Mouse (Mus musculus) gastrocnemius, postnatal 36 days (tissue): ENCODE measurements around the gene Sh3bp4. TPM values are rescaled to one million over a fixed set of nuclear protein-coding genes. Genes with fewer than 3 reads are reported as not detected.
A peak's percentile ranks its signal among the peaks of the same experiment; 100 is the strongest.

Experiments
- DNase-seq, 2 experiments: peaks; one replicate each; pipeline ENCODE4 v3.0.0; 2022
- intact Hi-C: fragments of 180-260 bp; cut with DNase I; formaldehyde crosslinking; loops from one replicate; pipeline ENCODE4 v1.15.1; 2025
- long read RNA-seq, 2 experiments: library from polyadenylated mRNA; stranded (forward); transcript quantifications; one replicate each; pipeline ENCODE4 v2.0.0; 2021
- total RNA-seq, 2 experiments: library from RNA; stranded (reverse); gene quantifications; 2 replicates each; pipeline ENCODE4 v1.2.3; 2021

The Sh3bp4 gene
- total RNA-seq: 1 to 10 TPM; 2.6 TPM
- long read RNA-seq, experiment 1, partial matches to known transcripts: 1 of 1 reads
- long read RNA-seq, experiment 1, other reads (novel, unspliced or antisense): 0 of 1 reads
- long read RNA-seq, experiment 2, full-length matches to known transcripts: 2 of 2 reads
- long read RNA-seq, experiment 2, partial matches to known transcripts: 0 of 2 reads
- long read RNA-seq, experiment 2, other reads (novel, unspliced or antisense): 0 of 2 reads

- intact Hi-C loops: loop anchor here (5.0 kb wide), 1 partner anchor 117 kb away; no protein-coding TSS in a partner anchor
- peak; percentile 99 for DNase-seq
Observed at GRCm38 (mm10) chr1:89070103-89070700, at the start of gene Sh3bp4. TSS of gene Sh3bp4 (plus strand) at chr1:89070415.

GRCm38 (mm10) chr1:89022997-89023396 lies 47.2 kb upstream of the Sh3bp4 start:
- intact Hi-C loops: no loop called here
- no peak for DNase-seq

- DNase-seq: no peak
- intact Hi-C loops: no loop called here
Observed at GRCm38 (mm10) chr1:89024696-89025612, 45.3 kb upstream of the Sh3bp4 start.

- intact Hi-C loops: no loop called here
- DNase-seq: no peak
Observed at GRCm38 (mm10) chr1:89026040-89026439, 44.2 kb upstream of the Sh3bp4 start.

- no peak for DNase-seq
- intact Hi-C loops: no loop called here
Observed at GRCm38 (mm10) chr1:89029136-89029927, 40.9 kb upstream of the Sh3bp4 start.

GRCm38 (mm10) chr1:89033661-89034060 lies 36.6 kb upstream of the Sh3bp4 start:
- no peak for DNase-seq
- intact Hi-C loops: no loop called here

- no peak for DNase-seq
- intact Hi-C loops: no loop called here
Observed at GRCm38 (mm10) chr1:89034061-89034460, 36.2 kb upstream of the Sh3bp4 start.

GRCm38 (mm10) chr1:89035115-89035514 lies 35.1 kb upstream of the Sh3bp4 start:
- intact Hi-C loops: no loop called here
- DNase-seq: no peak

- no peak for DNase-seq
Observed at GRCm38 (mm10) chr1:89039836-89040235, 30.4 kb upstream of the Sh3bp4 start.

GRCm38 (mm10) chr1:89041290-89041689 lies 28.9 kb upstream of the Sh3bp4 start:
- DNase-seq: peak in 1 of 2 experiments; percentile 15
- intact Hi-C loops: no loop called here

More at GRCm38 (mm10) chr1:89039836-89040235, 30.4 kb upstream of the Sh3bp4 start:
- intact Hi-C loops: no loop called here

GRCm38 (mm10) chr1:89042081-89042480 lies 28.1 kb upstream of the Sh3bp4 start:
- intact Hi-C loops: no loop called here
- no peak for DNase-seq

GRCm38 (mm10) chr1:89042956-89043355 lies 27.3 kb upstream of the Sh3bp4 start:
- no peak for DNase-seq
- intact Hi-C loops: no loop called here

GRCm38 (mm10) chr1:89045403-89045802 lies 24.8 kb upstream of the Sh3bp4 start:
- no peak for DNase-seq
- intact Hi-C loops: no loop called here

- intact Hi-C loops: no loop called here
- DNase-seq: no peak
Observed at GRCm38 (mm10) chr1:89049506-89049905, 20.7 kb upstream of the Sh3bp4 start.

- DNase-seq: no peak
- intact Hi-C loops: no loop called here
Observed at GRCm38 (mm10) chr1:89056175-89056574, 14.0 kb upstream of the Sh3bp4 start.

GRCm38 (mm10) chr1:89057430-89057829 lies 12.8 kb upstream of the Sh3bp4 start:
- intact Hi-C loops: no loop called here
- DNase-seq: no peak

- DNase-seq: no peak
Observed at GRCm38 (mm10) chr1:89058011-89058410, 12.2 kb upstream of the Sh3bp4 start.

GRCm38 (mm10) chr1:89062977-89063376 lies 7.2 kb upstream of the Sh3bp4 start:
- peak in 1 of 2 experiments; percentile 32 for DNase-seq
- intact Hi-C loops: no loop called here

More at GRCm38 (mm10) chr1:89058011-89058410, 12.2 kb upstream of the Sh3bp4 start:
- intact Hi-C loops: no loop called here

GRCm38 (mm10) chr1:89063800-89064199 lies 6.4 kb upstream of the Sh3bp4 start:
- intact Hi-C loops: no loop called here
- DNase-seq: no peak

- intact Hi-C loops: no loop called here
- DNase-seq: no peak
Observed at GRCm38 (mm10) chr1:89068812-89069211, 1.4 kb upstream of the Sh3bp4 start.
